Mouse (Mus musculus) testis, postnatal 14 days (tissue): Measurements from ENCODE around the gene Ugt1a9.

Source experiments
- DNase-seq: peaks from one replicate; pipeline ENCODE4 v3.0.0; 2021; ENCODE audit warnings: low spot score

The Ugt1a9 gene

DNA sequence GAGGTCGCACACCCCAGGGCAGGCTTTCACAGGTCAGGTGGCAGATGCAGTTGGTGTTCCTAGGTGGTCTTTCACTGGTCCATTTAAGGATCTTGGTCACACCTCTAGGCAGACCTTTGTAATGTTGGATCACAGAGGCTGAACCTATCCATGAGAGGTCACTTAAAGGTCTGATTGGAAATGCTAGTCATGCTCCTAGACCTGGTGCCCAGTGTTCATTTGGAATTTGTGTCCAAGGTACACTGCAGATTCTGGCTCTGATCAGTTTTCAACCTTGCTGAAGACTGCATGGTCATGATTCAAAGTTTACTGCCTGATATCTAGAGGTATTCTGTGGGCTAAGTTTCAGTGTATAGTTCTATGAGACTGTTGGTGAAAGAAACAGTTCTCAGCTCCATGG is 109.1 kb downstream of the Ugt1a9 start:
- DNase-seq, result no peak

GRCm38 (mm10) chr1:88186325-88186935 is 115.8 kb downstream of the Ugt1a9 start:
- DNase-seq, result no peak

DNA sequence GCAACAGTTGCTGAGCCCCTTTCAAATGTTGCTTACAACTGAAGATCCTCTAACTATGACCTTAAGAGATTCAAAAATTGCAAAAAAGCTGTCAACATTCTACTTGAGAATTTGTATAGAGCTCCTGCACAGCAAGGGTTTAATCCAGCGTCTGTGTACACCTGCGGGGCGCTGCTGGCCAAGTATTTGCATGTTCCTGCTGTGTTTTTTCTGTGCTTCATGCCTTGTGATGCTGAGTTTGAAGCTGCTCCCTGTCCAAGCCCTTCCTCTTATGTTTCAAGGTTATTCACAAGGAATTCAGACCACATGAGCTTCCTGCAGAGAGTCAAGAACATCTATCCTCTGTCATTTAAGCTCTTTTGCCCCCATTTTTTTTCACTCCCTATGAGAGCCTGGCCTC is 121.5 kb downstream of the Ugt1a9 start:
- no peak for DNase-seq

DNA sequence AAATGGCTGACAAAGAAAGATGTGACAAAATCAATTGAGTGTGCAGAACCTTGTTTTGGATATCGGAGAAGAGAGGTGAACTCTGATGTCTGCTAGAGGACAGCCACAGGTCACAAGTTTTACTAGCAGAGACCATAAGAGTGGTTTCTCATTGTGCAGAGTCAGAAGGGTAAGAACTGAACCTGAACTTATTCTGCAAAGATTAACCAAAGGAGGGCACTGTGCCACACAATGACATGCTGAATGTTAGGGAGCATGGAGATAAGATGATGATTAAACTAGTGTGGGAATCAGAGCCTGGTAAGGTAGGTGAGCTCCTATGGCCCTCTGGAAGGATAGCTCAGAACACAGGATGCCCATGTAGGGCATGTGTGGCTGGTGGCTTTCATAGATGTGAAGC is 125.1 kb downstream of the Ugt1a9 start:
- no peak for DNase-seq

GRCm38 (mm10) chr1:88197443-88197842 is 126.8 kb downstream of the Ugt1a9 start:
- DNase-seq, result no peak

DNA sequence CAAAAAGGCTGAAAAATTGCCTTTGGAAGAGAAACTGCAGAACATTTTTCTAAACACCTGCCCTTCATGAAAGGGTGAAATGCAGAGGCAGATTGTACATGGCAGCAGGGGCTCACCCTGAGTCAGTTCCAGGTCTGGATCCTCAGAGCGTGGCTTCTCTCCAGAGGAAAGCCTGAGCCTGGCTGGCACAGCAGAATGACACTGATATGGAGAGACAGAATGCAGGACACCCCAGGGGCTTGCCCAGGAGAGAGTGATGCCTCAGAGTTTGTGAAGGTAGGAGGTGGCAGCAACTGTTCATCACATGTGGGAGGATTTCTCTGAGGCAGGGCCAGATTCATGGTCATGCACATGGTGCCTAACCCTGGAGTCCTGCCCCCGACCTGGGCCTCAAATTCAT is 129.4 kb downstream of the Ugt1a9 start:
- DNase-seq, result no peak

DNA sequence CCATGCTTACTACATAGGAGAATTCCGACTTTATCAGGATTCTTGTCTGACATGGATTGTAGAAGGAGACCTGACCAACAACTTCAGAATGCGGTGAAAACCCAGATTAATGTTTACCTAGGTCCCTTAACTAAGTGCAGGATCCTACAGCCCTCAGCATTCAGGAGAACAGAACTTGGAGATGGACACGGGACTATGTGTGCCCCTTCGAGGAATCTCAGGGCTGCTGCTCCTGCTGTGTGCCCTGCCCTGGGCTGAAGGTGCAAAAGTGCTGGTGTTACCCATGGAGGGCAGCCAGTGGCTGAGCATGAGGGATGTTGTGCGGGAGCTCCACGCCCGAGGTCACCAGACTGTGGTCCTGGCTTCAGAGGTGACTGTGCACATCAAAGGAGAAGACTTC is 129.9 kb downstream of the Ugt1a9 start, which contains the start of gene Ugt1a2:
Gene Ugt1a2, plus strand, starts transcription at position 146 of the 400 bp plus-strand sequence.
- DNase-seq, result no peak

- DNase-seq, result peak; percentile 92
These were observed 134.8 kb downstream of the Ugt1a9 start, which contains the start of gene Dnajb3 for GRCm38 (mm10) chr1:88205294-88205922. TSS of gene Dnajb3 (minus strand) at chr1:88205782.

- no peak for DNase-seq
These were observed 136.4 kb downstream of the Ugt1a9 start for GRCm38 (mm10) chr1:88206843-88207479.

DNA sequence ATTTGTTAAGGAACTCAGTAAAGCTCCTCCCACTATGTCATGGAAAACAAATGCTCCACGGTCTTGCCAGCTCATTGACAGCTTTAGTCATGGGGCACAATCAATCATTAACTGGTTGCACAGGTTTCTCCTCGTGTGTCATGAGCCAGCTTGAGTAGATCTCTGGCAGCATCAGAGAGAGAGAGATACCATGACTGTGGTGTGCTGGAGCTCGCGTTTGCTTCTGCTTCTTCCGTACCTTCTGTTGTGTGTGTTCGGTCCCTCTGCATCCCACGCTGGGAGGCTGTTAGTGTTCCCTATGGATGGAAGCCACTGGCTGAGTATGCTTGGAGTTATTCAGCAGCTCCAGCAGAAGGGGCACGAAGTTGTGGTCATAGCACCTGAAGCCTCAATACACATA is 141.2 kb downstream of the Ugt1a9 start, which contains the start of gene Ugt1a1:
Gene Ugt1a1, plus strand, starts transcription at position 148 of the 400 bp plus-strand sequence.
- peak; percentile 8 for DNase-seq

GRCm38 (mm10) chr1:88212341-88213045 is 141.9 kb downstream of the Ugt1a9 start:
- peak; percentile 9 for DNase-seq

DNA sequence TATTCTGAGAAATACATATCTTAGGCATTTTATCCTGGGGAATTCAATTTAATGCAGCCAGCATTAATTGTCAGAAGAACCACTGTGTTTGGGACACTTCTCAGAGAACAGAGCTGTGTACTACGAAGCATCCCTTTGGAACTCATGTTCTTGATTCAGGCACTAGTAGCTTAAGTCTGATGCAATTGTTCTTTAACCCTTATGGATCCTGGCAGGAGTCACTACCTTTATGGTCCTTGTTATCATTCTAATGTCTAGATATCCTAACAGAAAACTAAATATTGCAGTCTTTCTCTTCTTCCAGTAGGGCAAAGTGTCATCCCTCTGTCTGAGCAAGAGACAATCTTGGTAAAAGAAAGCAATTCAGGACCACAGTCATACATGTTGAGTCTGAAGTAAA is 142.5 kb downstream of the Ugt1a9 start:
- DNase-seq, result no peak

DNA sequence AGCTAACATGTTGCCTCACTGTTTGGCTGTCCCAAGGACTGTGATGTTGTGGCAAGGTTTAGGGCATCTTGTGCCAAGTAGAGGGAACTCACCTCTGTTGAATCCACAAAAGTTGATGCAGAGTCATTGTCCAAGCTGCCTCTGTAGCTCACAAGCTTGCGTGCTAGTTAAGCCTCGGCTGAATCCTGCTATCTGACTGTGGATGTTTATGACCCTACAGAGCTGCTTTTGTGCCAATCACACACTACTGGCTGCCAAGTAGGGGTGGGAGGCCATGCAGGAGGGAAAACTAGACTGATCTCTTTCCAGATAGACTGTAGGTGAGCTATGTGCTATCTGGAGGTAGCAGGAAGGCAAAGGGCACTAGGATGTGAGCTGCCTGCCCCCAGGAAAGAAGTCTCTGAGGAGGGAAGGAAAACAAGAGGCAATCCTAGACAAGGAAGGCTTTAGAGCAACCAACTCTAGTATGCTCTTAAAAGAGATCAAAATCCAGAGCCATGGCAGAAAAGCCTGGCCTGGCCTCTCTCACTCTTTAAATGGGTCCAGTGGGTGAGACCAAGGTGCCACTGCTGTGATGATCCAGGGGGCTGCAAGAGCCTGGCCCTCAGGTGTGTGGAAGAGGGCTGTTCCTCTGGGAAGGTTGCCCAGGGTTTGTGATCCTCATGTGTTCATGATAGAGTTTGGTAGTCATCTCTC is 143.3 kb downstream of the Ugt1a9 start:
- peak; percentile 12 for DNase-seq

- DNase-seq, result no peak
These were observed 143.9 kb downstream of the Ugt1a9 start for GRCm38 (mm10) chr1:88214462-88214952.

- DNase-seq, result peak; percentile 9
These were observed 145.1 kb downstream of the Ugt1a9 start for GRCm38 (mm10) chr1:88215466-88216380.

DNA sequence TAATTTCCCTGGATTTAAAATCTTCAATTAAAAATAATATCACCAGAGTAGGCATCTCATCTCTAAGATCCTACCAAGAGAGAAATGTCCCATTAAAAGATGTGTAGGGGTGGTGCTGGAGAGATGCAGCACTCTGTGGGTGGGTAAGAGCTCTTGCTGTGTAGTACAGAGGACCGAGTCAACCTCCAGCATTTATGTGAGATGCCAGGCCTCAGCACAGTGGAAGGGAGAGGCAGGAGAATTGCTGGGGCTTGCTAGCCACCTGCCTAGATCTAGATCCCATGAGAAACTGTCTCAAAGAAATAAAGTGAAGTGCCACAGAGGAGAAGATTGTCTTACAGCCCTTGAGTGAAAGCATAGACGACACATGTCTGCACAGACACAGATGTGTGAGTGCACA is 146.0 kb downstream of the Ugt1a9 start:
- DNase-seq, result no peak

GRCm38 (mm10) chr1:88217144-88217543 is 146.5 kb downstream of the Ugt1a9 start:
- DNase-seq, result no peak

DNA sequence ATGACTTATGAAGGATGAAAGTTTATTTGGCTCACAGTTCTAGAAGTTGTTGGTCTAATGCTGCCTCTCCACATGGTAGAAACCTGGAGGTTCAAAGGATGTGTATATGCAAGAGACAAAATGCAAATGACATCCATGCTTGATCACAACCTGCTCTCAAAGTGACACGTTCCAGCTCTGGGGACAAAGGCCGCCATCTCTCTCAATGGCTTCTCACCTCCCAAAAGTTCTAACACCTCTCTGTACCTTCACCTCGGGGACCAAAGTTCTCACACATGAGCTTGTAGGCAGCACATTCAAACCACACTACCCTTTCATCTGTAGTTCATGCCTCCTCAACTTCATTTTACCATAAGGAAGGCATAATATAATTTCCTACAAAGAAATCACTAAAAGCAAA is 147.0 kb downstream of the Ugt1a9 start:
- DNase-seq, result no peak

DNA sequence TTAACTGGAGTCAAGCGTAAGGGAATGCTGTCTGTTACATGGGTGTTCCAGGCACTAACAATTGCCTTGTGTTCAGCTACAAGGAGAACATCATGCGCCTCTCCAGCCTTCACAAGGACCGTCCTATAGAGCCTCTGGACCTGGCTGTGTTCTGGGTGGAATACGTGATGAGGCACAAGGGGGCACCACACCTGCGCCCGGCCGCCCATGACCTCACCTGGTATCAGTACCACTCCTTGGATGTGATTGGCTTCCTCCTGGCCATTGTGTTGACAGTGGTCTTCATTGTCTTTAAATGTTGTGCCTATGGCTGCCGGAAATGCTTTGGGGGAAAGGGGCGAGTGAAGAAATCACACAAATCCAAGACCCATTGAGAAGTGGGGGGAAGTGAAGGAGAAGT is 147.5 kb downstream of the Ugt1a9 start:
- DNase-seq, result no peak

DNA sequence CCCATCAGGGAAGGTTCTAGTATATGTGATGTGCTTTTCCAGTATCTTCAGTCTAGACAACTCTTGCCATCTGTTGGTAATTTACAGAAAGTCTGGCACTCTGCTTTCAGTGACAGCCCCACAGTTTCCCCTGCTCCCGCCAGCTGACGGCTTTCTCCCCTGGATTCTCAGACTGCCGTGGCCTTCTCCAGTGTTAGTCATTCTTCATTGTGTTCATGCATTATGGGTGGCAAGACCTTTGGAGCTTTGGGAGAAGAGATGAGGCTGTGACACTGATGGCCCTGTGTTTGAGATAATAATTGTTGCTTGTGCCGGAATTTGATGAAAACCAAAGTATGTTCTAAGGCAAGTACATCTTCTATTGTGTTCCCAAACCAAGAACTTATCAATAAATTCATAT is 148.0 kb downstream of the Ugt1a9 start:
- no peak for DNase-seq

GRCm38 (mm10) chr1:88219054-88219453 is 148.5 kb downstream of the Ugt1a9 start:
- DNase-seq, result no peak
